Mouse (Mus musculus): ENCODE data around the gene Cotl1. TPM values are rescaled to one million over a fixed set of nuclear protein-coding genes. Genes with fewer than 3 reads are reported as not detected.

The Cotl1 gene
- polyA plus RNA-seq, 1 experiment from 2014 or later: 105 TPM

- H3K27me3 ChIP-seq: no peaks in the 10 kb centered on the region
- no peak overlapping the region for H3K9ac ChIP-seq
- peak overlapping the region; percentile 60 for H3K4me3 ChIP-seq (replicated peaks)
- H3K27ac ChIP-seq (replicated peaks): no peak overlapping the region
- no peaks in the 10 kb centered on the region for H3K9me3 ChIP-seq (replicated peaks)
- H3K4me2 ChIP-seq (replicated peaks): peak overlapping the region; percentile 87
- 65% methylated on average over 4 of the region's 4 CpGs for WGBS
- H3K4me1 ChIP-seq: peaks cover 42% of the 10 kb centered on the region
- ATAC-seq (ENCODE audit: insufficient number of reproducible peaks, low FRiP score, low TSS enrichment, low read depth): no peak
- H3K36me3 ChIP-seq: 0 out of 2 replicates have a peak, but pooled peaks cover 4% of the 10 kb centered on the region
These were observed 1.4 kb downstream of the Cotl1 start for GRCm38 (mm10) chr8:119838983-119839340.

GRCm38 (mm10) chr8:119838100-119838982 lies 2.0 kb downstream of the Cotl1 start:
- H3K4me2 ChIP-seq (replicated peaks): peak overlapping the region; percentile 87
- H3K4me3 ChIP-seq (replicated peaks): peak overlapping the region; percentile 60
- no peaks in the 10 kb centered on the region for H3K9me3 ChIP-seq (replicated peaks)
- WGBS: 69% methylated on average over 19 of the region's 19 CpGs
- peak overlapping the region; percentile 55 for H3K27ac ChIP-seq (replicated peaks)
- H3K9ac ChIP-seq: no peak overlapping the region; the same call in 1 of the 2 replicates
- H3K27me3 ChIP-seq: no peaks in the 10 kb centered on the region
- no peak for ATAC-seq (ENCODE audit: insufficient number of reproducible peaks, low FRiP score, low TSS enrichment, low read depth)
- peaks cover 44% of the 10 kb centered on the region for H3K4me1 ChIP-seq
- H3K36me3 ChIP-seq: 0 out of 2 replicates have a peak, but pooled peaks cover 4% of the 10 kb centered on the region

- no peak for ATAC-seq (ENCODE audit: insufficient number of reproducible peaks, low FRiP score, low TSS enrichment, low read depth)
- no peaks in the 10 kb centered on the region for H3K9me3 ChIP-seq (replicated peaks)
- no peaks in the 10 kb centered on the region for H3K27me3 ChIP-seq
- H3K4me3 ChIP-seq (replicated peaks): 0 out of 2 replicates have a peak overlapping the region, but pooled peaks have one; percentile 15
- H3K9ac ChIP-seq: no peak overlapping the region; the same call in 1 of the 2 replicates
- 0 out of 2 replicates have a peak, but pooled peaks cover 4% of the 10 kb centered on the region for H3K36me3 ChIP-seq
- H3K4me1 ChIP-seq: peaks cover 51% of the 10 kb centered on the region
- peak overlapping the region; percentile 29 for H3K4me2 ChIP-seq (replicated peaks)
- WGBS: 41% methylated on average over 10 of the region's 10 CpGs
- H3K27ac ChIP-seq (replicated peaks): peak overlapping the region; percentile 55
These were observed 2.7 kb downstream of the Cotl1 start for GRCm38 (mm10) chr8:119837553-119838071.

GRCm38 (mm10) chr8:119836831-119837230 lies 3.5 kb downstream of the Cotl1 start:
- Histone ChIP-seq H3K27ac (replicated peaks) (no peak overlapping the region), H3K4me3 (replicated peaks) (no peak overlapping the region), H3K4me1 (peaks cover 59% of the 10 kb centered on the region), H3K4me2 (replicated peaks) (no peak overlapping the region), H3K27me3 (no peaks in the 10 kb centered on the region), H3K9me3 (replicated peaks) (no peaks in the 10 kb centered on the region), H3K9ac (no peak overlapping the region), H3K36me3 (0 out of 2 replicates have a peak, but pooled peaks cover 4% of the 10 kb centered on the region)
- ATAC-seq (ENCODE audit: insufficient number of reproducible peaks, low FRiP score, low TSS enrichment, low read depth): no peak
- 80% methylated on average over 4 of the region's 4 CpGs for WGBS

- no peak overlapping the region for H3K4me2 ChIP-seq (replicated peaks)
- H3K27ac ChIP-seq (replicated peaks): no peak overlapping the region
- H3K4me3 ChIP-seq (replicated peaks): no peak overlapping the region
- WGBS: 73% methylated on average over 5 of the region's 5 CpGs
- no peak overlapping the region for H3K9ac ChIP-seq
- H3K9me3 ChIP-seq (replicated peaks): no peaks in the 10 kb centered on the region
- H3K36me3 ChIP-seq: 0 out of 2 replicates have a peak, but pooled peaks cover 4% of the 10 kb centered on the region
- no peaks in the 10 kb centered on the region for H3K27me3 ChIP-seq
- no peak for ATAC-seq (ENCODE audit: insufficient number of reproducible peaks, low FRiP score, low TSS enrichment, low read depth)
- H3K4me1 ChIP-seq: peaks cover 68% of the 10 kb centered on the region
These were observed 5.1 kb downstream of the Cotl1 start for GRCm38 (mm10) chr8:119835270-119835669.

- Histone ChIP-seq H3K4me1 (peaks cover 70% of the 10 kb centered on the region), H3K9me3 (replicated peaks) (no peaks in the 10 kb centered on the region), H3K4me2 (replicated peaks) (no peak overlapping the region), H3K27me3 (no peaks in the 10 kb centered on the region), H3K27ac (replicated peaks) (no peak overlapping the region), H3K9ac (no peak overlapping the region), H3K4me3 (replicated peaks) (no peak overlapping the region), H3K36me3 (0 out of 2 replicates have a peak, but pooled peaks cover 4% of the 10 kb centered on the region)
- no peak for ATAC-seq (ENCODE audit: insufficient number of reproducible peaks, low FRiP score, low TSS enrichment, low read depth)
- 86% methylated on average over 6 of the region's 6 CpGs for WGBS
These were observed 5.7 kb downstream of the Cotl1 start for GRCm38 (mm10) chr8:119834676-119835075.

- Histone ChIP-seq H3K27ac (replicated peaks) (no peak overlapping the region), H3K4me1 (peaks cover 73% of the 10 kb centered on the region), H3K9me3 (replicated peaks) (no peaks in the 10 kb centered on the region), H3K4me2 (replicated peaks) (no peak overlapping the region), H3K4me3 (replicated peaks) (no peak overlapping the region), H3K36me3 (0 out of 2 replicates have a peak, but pooled peaks cover 4% of the 10 kb centered on the region), H3K27me3 (no peaks in the 10 kb centered on the region), H3K9ac (no peak overlapping the region)
- ATAC-seq (ENCODE audit: insufficient number of reproducible peaks, low FRiP score, low TSS enrichment, low read depth): no peak
- 38% methylated on average over 5 of the region's 5 CpGs for whole genome bisulfite sequencing
These were observed 7.4 kb downstream of the Cotl1 start for GRCm38 (mm10) chr8:119832931-119833330.

- Histone ChIP-seq H3K4me3 (replicated peaks) (no peak overlapping the region), H3K27me3 (no peaks in the 10 kb centered on the region), H3K4me1 (peaks cover 67% of the 10 kb centered on the region), H3K36me3 (0 out of 2 replicates have a peak, but pooled peaks cover 4% of the 10 kb centered on the region), H3K9ac (no peak overlapping the region), H3K9me3 (replicated peaks) (no peaks in the 10 kb centered on the region), H3K4me2 (replicated peaks) (no peak overlapping the region), H3K27ac (replicated peaks) (peak overlapping the region; percentile 45)
- 41% methylated on average over 7 of the region's 7 CpGs for WGBS
- no peak for ATAC-seq (ENCODE audit: insufficient number of reproducible peaks, low FRiP score, low TSS enrichment, low read depth)
These were observed 8.2 kb downstream of the Cotl1 start for GRCm38 (mm10) chr8:119832101-119832617.

- H3K27ac ChIP-seq (replicated peaks): no peak overlapping the region; the same call in 1 of the 2 replicates
These were observed 8.9 kb downstream of the Cotl1 start for GRCm38 (mm10) chr8:119831336-119831995.

GRCm38 (mm10) chr8:119830589-119830988 lies 9.8 kb downstream of the Cotl1 start:
- no peak for ATAC-seq (ENCODE audit: insufficient number of reproducible peaks, low FRiP score, low TSS enrichment, low read depth)
- WGBS: 64% methylated on average over 7 of the region's 7 CpGs
- 0 out of 2 replicates have a peak, but pooled peaks cover 4% of the 10 kb centered on the region for H3K36me3 ChIP-seq
- H3K4me1 ChIP-seq: peaks cover 58% of the 10 kb centered on the region
- H3K9me3 ChIP-seq (replicated peaks): no peaks in the 10 kb centered on the region
- H3K4me3 ChIP-seq (replicated peaks): no peak overlapping the region
- no peak overlapping the region for H3K9ac ChIP-seq
- H3K27me3 ChIP-seq: no peaks in the 10 kb centered on the region
- no peak overlapping the region for H3K27ac ChIP-seq (replicated peaks)
- no peak overlapping the region for H3K4me2 ChIP-seq (replicated peaks)

More at GRCm38 (mm10) chr8:119831336-119831995, 8.9 kb downstream of the Cotl1 start:
- H3K4me2 ChIP-seq (replicated peaks): no peak overlapping the region
- WGBS: 31% methylated on average over 20 of the region's 20 CpGs
- no peaks in the 10 kb centered on the region for H3K9me3 ChIP-seq (replicated peaks)
- H3K9ac ChIP-seq: no peak overlapping the region
- peaks cover 60% of the 10 kb centered on the region for H3K4me1 ChIP-seq
- H3K27me3 ChIP-seq: no peaks in the 10 kb centered on the region
- H3K36me3 ChIP-seq: 0 out of 2 replicates have a peak, but pooled peaks cover 4% of the 10 kb centered on the region
- H3K4me3 ChIP-seq (replicated peaks): no peak overlapping the region
- no peak for ATAC-seq (ENCODE audit: insufficient number of reproducible peaks, low FRiP score, low TSS enrichment, low read depth)

Measured in embryonic facial prominence, embryonic 15.5 days (tissue).